Mouse (Mus musculus) CH12F3 (cell line): ENCODE measurements around the gene H2-Ke6.

ENCODE experiments used
- in situ Hi-C: fragments of 300-500 bp; cut with MboI; formaldehyde crosslinking; loops from 2 replicates; pipeline ENCODE4 v1.14.3; 2020; ENCODE audit warnings: low sequenced_read_pairs

The H2-Ke6 gene

DNA sequence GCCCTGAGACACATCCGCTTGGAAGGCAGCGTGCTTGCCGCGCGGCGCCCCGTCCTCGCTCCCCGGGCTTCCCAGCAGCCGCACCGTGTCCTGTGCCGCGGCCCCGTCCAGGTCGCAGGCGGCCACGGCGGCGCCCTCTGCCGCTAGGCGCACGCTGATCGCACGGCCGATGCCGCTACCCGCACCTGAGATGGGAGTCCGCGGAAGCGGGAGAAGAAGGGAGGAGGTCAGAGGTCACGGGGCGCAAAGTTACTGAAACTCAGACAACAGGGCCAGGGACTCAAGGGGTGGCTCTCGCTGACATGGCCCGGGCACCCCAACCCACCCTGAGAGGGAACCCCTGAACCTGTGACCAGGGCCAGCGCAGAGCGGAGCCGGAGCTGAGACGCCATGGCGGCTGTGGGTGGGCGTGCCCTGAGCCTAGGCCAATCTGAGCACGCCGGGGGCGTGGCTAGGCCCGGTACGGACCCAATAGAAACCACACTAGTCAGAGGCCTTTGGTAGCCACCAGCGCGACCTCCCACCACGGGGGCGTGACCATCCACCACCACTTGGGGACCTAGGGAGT, at the start of gene H2-Ke6:
Gene H2-Ke6, minus strand, starts transcription at position 405 of the 568 bp plus-strand sequence.
- in situ Hi-C loops: no loop called here

DNA sequence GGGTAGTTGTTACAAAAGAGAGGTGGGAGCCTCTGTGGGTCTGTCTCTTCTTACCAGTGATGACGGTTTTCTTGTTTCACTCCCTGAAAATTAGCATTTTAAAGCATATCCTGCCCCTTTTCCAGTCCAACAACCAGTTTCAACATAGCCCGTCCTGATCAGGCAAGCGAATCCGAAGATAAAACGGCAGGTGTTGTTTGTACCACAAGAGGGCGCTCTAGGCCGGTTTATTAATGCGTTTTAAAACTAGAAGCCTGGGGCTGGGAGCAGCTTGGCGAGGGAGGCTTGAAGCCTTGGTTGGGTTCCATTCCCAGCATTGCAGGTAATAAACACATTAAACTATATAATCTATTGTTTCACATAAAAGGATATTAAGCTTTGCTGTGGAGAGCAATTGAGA, 49.7 kb upstream of the H2-Ke6 start:
- in situ Hi-C loops: no loop called here

DNA sequence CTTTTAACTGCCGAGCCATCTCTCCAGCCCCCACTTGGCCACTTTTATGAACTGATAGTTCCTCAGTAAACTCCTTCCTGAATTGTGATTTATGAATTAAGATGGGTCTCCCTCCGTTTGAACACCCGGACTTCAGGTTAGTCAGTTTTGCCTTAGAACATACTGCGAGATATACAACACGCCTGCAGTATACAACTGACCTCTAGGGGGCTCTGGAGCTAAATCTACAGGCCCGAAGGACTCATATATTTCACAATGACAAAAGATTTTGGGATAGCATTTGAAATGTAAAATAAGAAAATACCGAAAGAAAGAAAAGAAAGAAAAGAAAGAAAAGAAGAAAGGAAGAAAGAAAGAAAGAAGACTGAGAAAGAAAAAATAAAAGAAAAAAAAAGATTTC, 47.4 kb upstream of the H2-Ke6 start:
- in situ Hi-C loops: no loop called here

DNA sequence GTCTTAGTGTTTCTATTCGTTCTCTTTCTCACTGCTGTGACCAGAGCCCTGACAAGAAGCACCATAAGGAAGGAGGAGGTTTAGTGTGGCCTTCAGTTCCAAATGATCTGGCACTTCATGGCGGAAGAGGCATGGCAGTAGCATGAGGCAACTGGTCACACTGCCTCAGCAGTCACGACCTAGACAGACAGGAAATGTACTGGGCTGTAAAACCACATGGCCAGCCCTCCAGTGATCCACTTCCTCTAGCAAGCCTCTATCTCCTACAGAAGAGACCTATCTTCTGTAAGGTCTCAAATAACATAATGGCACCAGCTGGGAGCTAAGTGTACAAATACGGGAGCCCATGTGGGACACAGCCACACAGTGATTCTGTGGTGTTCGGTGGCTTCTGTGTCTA, 44.2 kb upstream of the H2-Ke6 start:
- in situ Hi-C loops: no loop called here

DNA sequence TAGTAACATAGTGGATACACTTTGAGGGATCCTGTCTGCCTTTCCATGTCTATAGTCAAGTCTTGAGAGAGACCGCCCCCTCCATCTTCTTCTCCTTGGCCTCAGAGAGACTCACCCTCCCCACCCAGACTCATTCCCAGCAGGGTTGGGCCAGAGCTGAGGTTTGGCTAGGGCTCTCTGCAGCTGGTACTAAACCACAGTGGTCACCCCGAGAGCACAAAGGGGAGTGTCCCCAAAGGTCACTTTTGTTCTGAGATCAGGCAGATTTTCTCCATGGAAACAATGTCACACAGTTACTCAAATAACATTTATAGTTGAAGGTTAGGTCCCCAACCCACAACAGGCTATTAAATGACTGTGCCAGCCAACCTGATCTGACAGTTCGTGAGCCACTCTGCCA, 41.0 kb upstream of the H2-Ke6 start:
- in situ Hi-C loops: no loop called here

DNA sequence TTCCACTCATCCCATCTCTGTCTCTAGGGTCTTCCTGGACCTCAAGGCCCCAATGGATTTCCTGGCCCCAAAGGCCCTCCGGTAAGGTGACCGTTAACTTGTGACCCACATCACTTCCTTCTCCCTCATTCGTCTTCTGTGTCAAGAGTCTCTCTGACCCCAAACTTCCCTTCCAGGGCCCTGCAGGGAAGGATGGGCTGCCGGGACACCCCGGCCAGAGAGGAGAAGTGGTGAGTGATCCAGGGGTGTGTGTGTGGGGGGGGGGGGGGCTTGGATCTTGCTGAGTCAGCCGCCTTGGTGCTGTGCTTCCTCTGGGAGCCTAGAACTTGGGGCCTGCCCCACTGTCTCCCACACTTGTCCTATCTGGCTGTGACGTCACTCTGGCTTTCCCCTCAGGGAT, 29.4 kb upstream of the H2-Ke6 start:
- in situ Hi-C loops: no loop called here

DNA sequence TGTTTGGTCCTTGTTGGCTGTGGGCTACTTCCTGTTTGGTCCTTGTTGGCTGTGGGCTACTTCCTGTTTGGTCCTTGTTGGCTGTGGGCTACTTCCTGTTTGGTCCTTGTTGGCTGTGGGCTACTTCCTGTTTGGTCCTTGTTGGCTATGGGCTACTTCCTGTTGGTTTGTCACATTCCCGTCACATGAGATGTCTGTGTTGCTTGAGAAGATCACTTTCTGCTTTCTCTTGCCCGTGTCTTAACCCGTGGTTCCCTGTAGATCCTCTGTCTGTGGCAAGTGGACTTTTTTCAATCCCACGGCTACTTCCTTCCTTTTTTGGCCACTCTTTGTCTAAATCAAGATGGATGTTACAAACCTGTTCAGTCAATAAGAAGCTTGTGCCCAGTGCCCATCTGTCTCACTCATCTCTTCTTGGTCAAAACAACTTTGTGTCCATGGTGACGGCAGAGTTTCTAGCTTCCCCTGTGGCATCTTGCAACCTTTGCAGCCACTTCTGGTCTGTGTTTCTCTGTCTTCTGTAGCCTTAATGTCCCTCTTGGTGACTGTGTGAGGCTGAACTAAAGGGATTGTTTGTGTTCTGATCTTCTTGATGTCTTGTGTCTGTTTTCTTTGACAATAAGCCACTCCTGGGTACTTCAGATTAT, 19.7 kb upstream of the H2-Ke6 start:
- in situ Hi-C loops: no loop called here

DNA sequence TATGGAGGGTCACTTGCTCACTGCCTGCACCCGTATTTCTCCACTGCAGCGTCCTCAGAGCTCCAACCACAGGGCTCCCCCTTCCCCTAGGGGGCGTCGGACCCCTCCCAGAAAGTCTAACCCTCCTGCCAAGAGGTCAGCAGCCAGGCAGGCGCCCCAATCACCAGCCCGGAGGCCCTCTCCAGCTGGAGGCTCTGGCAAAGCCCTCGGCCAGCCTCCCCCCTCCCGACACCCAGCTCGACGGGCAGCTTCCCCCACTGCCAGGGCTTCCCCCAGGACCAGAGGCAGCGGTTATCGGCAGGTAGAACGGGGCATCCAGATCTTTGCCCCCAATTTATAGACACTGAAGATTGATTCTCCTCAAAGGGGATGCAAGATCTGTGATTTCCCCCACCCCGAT, 18.1 kb upstream of the H2-Ke6 start:
- in situ Hi-C loops: no loop called here

DNA sequence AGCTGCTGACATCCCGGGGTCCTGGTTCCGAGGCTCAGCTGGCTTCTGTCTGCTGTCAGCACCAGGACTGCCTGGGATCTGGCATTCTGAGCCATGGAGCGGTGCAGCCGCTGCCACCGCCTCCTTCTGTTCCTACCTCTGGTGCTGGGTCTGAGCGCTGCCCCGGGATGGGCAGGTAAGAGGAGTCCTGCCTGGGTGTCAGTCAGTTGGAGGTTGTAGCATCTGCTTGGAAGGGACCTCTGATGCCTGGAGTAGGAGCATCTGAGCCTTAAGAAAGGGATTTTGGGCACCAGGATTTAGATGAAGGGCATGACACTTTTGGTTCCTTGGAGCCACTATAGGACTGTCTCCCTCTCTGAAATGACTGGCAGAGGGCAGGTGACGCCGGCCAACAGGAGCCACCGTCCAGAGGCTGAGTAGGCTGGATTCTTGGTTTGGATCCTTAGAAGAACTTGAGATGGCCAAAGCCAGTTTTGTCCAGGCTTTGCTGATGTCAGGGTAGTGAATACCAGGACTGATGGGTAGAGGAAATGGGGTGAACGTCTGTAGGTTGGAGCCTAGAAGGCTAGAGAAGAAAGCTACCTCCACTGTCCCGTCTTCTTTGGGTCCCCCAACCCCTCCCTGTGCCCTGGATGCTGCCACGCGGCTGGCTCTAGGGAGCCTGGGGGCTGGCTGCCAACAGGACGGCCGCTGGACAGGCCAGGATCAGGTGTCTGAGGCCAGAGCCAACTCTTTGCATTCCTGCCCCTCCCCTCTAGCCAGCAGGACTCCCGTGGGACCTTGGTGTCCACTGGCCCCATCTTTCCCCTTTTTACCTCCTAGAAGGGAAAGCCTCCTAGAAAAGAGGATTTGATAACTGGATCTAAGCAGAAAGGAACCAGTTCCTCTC, 11.9 kb upstream of the H2-Ke6 start:
- in situ Hi-C loops: no loop called here

DNA sequence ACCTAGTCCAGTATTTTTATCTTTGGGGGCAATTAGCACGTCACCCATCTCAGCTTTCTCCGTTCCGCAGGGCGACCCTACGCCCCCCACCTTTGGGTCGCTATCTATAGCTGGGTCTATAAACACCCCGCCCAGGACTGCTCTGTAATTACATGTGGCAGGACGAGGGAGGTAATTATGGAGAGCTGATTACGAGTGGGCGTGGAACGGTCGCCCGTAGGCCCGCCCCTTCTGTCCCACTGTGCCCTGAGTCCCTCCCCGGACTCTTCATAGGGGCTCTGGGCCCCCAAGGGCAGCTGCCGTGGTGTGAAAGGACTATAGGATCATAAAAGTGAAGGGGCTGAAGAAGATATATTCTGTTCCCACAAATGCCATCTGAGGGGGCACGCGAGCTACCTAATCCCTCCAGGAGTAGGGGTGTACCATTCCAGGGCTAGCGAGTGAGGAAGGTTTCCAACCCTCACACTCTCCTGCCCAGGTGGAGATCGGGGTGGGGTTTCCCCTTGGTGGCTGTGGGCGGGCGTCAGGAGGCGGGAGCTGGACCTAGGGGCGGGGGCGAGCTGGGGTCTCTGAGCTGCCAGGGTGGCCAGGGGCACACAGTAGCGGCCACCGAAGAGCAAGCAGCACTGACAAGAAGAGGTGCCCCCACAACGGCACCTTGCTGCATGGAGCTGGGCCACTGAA, 11.2 kb upstream of the H2-Ke6 start, which contains the start of gene Col11a2:
Gene Col11a2, plus strand, starts transcription at position 560 of the 684 bp plus-strand sequence.
- in situ Hi-C loops: no loop called here

DNA sequence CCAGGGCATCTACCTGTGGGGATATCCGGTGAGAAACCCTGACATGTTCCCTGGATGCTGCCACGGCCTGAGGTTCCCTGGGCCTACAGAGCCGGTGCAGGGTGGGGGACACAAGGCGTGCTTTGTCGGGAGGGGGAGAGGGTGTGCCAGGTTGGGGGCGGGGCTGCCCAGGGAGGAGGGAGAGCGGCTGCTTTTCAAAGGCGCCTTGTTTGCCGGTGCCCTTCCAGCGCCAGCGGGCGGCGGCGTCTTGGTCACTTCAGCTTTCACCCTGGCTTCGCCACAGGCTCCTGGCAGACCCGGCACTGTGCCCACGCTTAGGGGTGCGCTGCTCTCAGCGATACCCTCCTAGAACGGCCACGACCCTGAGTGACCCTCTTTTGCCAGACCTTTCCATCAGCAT, 10.6 kb upstream of the H2-Ke6 start:
- in situ Hi-C loops: no loop called here

DNA sequence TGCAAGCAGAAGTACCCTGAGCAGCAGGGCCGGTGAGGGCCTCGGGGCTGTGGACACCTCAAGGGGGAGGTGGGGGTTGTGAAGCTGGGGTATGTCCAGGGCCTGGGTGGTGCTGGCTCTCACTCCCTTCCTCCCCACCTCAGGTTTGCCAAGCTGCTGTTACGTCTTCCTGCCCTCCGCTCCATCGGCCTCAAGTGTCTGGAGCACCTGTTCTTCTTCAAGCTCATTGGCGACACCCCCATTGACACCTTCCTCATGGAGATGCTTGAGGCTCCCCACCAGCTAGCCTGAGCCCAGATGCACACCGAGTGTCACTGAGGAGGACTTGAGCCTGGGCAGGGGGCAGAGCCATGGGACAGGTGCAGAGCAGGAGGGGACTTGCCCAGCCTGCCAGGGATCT, 9.4 kb upstream of the H2-Ke6 start:
- in situ Hi-C loops: no loop called here

DNA sequence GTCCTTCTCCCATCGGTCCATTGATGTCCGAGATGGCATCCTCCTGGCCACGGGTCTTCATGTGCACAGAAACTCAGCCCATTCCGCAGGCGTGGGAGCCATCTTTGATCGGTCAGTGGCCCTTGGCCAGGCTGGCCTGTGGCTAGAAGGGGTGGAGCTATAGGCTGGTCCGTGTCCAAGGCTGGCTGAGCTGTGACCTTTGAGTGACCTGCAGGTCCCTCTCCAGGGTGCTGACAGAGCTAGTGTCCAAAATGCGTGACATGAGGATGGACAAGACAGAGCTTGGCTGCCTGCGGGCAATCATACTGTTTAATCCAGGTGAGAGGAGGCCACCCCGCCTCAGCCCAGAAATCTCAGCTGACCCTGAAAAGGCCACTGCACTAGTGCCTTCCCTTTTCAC, 8.8 kb upstream of the H2-Ke6 start:
- in situ Hi-C loops: no loop called here

DNA sequence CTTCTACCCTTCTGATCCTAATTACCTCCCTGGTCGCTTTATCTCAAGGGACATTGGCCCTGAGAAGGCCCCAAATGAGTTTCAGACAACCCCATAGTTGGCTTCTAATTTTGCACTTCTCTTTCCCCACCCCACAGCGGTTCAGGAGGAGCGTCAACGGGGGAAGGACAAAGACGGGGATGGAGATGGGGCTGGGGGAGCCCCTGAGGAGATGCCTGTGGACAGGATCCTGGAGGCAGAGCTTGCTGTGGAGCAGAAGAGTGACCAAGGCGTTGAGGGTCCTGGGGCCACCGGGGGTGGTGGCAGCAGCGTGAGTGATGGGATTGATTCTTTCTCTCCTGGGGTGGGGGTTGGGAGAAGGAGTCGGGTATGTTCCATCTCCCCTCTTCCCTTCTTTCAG, 7.7 kb upstream of the H2-Ke6 start:
- in situ Hi-C loops: no loop called here

DNA sequence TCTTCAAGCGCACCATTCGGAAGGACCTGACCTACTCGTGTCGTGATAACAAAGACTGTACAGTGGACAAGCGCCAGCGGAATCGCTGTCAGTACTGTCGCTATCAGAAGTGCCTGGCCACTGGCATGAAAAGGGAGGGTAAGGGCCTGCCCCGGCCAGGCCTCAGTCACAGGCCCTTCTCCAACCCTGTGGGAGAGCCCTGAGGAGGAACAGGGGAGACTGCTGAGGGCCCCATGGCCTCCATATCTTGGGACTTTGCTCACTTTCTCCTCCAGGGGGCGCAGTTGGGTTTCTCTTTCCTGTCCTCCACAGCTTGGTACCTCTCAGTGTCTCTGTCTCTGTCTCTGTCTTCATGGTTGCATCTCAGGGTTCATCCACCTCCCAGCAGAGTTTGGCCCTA, 6.2 kb upstream of the H2-Ke6 start:
- in situ Hi-C loops: no loop called here

DNA sequence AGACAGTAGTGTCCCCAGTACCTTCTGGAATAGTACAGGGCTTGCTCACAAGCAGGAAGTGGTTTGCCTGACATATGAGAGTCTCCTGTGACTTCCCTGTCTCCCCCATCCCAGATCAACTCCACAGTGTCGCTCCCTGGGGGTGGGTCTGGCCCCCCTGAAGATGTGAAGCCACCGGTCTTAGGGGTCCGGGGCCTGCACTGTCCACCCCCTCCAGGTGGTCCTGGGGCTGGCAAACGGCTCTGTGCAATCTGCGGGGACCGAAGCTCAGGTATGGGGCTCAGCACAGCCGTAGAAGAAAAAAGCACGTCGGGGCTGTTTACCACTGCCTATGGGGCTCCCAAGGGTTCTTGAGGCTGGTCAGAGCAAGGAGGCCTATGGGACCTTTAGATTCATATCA, 5.6 kb upstream of the H2-Ke6 start:
- in situ Hi-C loops: no loop called here

DNA sequence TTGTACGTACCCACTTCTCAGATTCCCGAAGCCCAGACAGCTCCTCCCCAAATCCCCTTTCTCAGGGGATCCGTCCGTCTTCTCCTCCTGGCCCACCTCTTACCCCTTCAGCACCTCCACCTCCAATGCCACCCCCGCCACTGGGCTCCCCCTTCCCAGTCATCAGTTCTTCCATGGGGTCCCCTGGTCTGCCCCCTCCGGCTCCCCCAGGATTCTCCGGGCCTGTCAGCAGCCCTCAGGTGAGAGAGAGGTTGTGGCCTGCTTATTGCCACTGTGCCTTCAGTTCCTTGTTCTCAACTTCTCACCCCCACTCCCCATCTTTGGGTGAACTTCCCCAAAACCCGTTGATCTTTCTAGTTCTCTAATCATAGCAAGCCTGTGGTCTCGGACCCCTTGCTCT, 4.9 kb upstream of the H2-Ke6 start:
- in situ Hi-C loops: no loop called here

DNA sequence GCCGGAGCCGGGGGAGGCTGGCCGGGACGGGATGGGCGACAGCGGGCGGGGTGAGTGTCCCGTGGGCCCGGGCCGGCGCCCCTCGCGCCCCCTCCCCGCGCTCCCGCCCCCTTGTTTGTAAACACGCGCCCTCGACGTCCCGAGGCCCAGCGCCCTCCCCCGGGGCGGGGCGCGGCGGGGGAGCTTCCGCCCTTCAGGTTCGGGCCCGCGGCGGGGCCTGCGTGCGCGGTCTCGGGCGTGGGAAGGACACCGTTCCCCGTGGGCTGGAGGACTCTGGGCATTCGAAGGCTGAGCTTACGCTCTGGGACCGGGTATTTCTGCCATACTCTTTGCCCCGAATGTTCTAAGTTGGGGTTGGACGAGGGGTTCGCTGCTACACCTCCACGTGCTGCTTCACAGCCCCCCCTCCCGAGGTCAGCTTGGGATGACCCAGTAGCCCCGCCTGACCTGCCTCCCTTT, 4.3 kb upstream of the H2-Ke6 start:
- in situ Hi-C loops: no loop called here

DNA sequence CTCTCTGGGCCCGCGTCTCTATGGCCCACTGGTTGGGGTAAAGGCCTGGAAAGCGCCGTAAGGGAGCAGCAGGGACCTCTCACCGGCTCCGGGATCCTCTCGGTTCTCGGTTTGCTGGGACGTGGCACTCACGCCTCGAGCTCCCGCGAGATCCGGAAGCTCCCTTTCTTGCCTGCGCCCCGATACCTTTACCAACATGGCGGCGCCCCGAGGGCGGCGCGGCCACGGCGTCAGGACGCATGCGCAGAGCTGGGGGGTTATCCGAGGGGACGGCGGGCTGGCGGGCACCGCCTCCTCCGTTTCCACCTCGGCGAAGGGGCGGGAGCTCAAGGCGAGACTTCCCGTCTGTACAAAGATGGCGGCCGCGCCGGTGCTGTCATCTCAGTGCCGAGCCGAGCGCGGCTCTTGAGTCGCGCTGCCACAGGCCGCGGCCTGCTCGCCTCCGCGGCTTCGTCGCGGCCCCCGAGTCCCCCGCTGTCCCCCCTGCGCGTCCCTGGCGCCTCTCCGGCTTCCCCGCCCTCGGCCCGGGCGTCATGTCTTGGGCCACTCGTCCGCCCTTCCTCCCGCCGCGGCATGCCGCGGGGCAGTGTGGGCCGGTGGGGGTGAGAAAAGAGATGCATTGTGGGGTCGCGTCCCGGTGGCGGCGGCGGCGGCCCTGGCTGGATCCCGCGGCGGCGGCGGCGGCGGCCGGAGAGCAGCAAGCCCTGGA, 3.8 kb upstream of the H2-Ke6 start, which contains the start of the genes Slc39a7 and Rxrb:
Gene Slc39a7, minus strand, starts transcription at position 218 of the 709 bp plus-strand sequence.
Gene Rxrb, plus strand, starts transcription at position 348 of the 709 bp plus-strand sequence.
- in situ Hi-C loops: no loop called here

DNA sequence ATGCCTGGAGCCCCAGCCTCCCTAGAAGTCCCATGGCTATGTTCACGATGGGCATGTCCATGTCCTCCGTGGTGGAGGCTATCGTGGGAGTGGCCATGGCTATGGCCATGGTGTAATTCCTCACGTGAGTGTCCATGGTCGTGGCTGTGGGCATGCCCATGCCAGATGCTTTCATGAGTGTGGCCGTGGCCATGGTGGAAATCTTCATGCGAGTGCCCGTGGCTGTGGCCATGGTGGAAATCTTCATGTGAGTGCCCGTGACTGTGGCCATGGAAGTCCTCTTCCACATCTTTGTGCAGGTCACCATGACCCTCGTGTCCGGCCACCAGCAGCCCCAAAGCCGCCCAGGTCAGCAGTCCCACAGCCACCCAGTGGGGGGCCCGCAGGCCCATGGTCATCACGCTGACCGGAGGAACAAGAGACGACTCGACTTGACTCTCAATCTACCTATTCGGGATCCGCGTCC, 3.0 kb upstream of the H2-Ke6 start:
- in situ Hi-C loops: no loop called here
